Mouse (Mus musculus) thymus, postnatal 14 days (tissue): ENCODE data around the gene Acot12.

Experiments used
- DNase-seq: peaks from one replicate; pipeline ENCODE4 v3.0.0; 2021

Acot12 gene

DNA sequence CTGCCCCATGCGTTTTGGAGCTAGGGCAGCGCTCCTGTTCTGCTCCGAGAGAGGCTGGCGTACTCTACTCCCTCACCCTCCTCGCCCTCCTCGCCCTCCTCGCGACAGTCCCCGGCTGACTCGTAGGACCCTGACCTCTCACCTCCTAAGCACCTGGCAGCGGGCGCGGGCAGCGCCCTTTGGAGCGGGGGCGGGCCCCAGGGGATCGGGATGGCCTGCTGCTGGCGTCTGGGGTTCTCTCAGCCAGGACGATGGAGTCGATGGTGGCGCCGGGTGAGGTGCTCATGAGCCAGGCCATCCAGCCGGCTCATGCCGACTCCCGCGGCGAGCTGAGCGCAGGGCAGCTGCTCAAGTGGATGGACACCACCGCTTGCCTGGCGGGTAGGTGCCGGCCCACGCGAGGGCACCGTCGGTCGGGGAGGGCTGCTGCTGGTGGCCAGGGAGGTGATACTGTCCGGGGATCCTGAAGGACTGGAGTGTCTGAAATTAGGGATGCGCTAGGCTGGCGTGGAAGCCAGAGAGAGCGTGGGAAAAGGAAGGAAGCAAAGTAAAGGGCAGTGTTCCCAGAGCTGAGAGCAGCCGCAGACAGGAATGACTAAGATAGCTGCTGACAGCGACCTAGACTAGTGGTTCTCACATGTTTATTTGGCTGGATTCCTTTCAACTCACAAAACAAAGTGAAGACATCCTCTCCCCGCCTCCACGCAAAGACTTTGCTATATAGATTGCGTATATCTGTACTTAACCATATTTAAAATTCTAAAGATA, at the start of gene Acot12:
TSS of gene Acot12 (plus strand) at position 233 of the 768 bp plus-strand sequence.
- peak; percentile 4 for DNase-seq

DNA sequence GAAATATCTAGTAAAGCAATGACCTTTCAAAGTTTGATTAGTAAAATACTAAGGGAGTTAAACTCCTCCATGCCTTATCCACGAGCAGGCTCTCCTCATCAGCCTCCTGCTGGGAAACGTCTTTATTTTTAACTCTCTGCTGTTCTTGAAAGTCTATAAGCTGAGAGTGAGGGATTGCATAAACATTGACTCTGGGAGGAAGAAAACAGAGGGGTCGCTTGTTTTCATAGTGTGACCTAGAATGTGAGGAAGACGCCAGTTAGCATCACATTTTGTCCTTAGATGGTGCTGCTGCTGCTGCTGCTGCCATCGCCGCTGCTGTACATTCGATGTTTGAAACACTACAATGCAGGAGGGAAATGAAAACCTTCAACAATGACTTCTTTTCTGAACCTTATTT, 47.7 kb upstream of the Acot12 start:
- no peak for DNase-seq

DNA sequence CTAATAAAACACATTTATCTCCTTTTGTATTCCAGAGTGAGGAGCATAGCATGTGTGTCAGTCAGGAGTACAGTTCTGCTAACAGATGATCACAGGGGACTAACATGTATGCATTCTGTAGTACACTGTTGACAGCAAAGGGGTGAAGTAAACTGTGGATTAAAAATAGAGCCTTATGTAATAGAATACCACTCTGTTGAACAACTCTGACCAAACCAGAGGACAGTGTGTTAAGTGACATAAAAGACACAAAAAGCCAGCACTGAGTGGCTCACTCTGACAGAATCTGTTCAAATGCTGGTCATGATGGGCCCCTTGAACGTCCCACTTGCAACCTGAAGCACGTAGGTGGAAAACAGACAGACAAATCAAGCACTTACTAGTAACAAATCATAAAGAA, 45.9 kb upstream of the Acot12 start:
- no peak for DNase-seq

GRCm38 (mm10) chr13:91696109-91696645, 45.1 kb upstream of the Acot12 start:
- no peak for DNase-seq

- DNase-seq, result peak; percentile 70
These were observed 44.3 kb upstream of the Acot12 start for GRCm38 (mm10) chr13:91697011-91697410.

- no peak for DNase-seq
These were observed 39.0 kb upstream of the Acot12 start for GRCm38 (mm10) chr13:91702337-91702736.

GRCm38 (mm10) chr13:91719487-91719886, 21.8 kb upstream of the Acot12 start:
- DNase-seq, result no peak

GRCm38 (mm10) chr13:91723108-91723735, 18.1 kb upstream of the Acot12 start:
- peak; percentile 37 for DNase-seq

GRCm38 (mm10) chr13:91723736-91724119, 17.6 kb upstream of the Acot12 start:
- no peak for DNase-seq

- DNase-seq, result no peak
These were observed 17.1 kb upstream of the Acot12 start for GRCm38 (mm10) chr13:91724211-91724610.

DNA sequence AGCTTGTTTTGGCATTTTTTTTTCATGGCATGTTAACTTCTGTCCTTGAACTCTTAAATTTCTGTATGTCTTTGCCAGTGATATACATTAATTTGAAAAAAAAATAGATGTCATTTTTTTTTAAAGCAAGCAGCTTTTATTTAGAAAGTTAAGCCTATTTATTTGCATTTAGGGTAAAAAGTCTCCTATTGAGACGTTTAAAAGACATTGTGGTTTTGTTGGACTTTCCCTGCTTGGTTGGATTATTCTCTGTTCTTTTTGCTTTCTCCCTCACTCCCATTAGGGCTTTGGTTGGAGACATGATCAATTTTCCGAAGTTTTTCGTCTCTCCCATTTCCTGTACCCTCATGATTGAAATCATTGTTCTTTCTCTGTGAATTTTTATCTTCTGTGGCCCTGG, 16.2 kb upstream of the Acot12 start:
- no peak for DNase-seq

DNA sequence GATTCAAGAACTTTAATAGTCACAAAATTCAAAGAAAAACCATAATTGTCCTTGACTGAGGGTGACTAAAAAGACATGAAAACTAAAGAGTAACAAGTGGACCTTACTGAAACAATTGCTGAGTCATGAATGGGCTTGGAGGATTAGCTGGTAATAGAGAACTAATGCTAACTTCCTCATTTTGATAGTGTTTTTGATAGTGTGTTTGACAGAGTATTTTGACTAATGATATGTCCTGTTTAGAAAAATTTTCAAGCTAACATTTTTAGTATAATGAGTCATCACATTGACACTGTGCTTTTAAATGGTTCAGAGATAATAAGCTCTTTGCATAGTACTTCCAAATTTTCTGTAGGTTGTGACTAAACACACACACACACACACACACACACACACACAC, 13.4 kb upstream of the Acot12 start:
- no peak for DNase-seq

DNA sequence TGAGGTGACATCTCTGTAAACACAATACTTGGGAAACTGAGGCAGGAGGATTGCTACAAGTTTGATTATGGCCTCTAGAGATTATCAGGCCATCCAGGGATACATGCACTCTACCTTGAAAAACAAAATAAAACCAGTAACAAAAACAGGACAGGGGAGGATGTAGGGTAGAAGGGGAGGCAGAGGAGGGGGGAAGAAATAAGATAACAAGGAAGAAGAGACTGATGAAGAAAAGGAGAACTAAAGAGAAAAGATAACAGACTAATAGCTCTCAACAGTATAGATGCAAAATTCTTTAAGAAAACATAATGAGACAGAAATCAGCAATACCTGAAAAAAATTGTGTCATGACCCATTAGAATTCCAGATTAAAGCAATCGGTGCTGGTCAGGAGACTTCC, 4.1 kb upstream of the Acot12 start:
- DNase-seq, result no peak

GRCm38 (mm10) chr13:91740851-91741250, 461 bp upstream of the Acot12 start:
- no peak for DNase-seq

GRCm38 (mm10) chr13:91743180-91743579, 1.9 kb downstream of the Acot12 start:
- DNase-seq, result no peak

DNA sequence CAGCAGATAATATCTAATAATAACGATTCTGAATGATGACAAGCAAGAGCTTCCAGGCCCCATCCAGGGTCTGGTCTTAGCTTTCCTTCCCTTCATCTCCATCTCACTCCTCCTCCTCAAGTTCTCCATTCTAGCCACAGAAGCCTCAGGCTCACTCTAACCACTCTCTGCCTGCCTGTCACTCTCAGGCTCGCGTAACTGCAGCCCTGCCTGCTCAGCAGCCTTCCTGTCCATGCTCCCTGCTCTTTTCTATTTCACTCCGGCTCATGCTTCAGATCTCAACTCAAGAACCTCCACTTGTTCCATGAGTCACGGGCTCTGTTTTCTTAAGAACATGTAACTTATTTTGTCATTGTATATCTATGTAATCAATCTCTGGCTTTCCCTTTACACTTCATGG, 5.2 kb downstream of the Acot12 start:
- DNase-seq, result no peak

GRCm38 (mm10) chr13:91748401-91748800, 7.1 kb downstream of the Acot12 start:
- DNase-seq, result no peak

DNA sequence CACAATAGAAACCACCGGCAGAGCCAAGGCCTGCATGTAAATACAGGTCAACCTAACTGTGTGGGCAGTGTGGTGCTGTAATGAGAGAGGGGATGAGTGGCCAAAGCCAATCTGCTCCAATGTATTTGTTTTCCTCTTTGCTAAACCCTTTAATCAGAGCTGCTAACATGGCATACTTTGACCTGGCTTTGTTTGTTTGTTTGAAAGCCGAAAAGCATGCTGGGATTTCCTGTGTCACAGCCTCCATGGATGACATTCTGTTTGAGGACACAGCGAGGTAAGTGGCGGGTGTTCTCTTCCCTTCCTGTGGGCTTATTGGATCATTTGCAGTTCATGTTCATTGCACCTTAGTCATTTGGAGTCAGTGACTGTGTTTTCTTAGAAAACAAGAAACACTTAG, 8.7 kb downstream of the Acot12 start:
- no peak for DNase-seq

GRCm38 (mm10) chr13:91753724-91754123, 12.4 kb downstream of the Acot12 start:
- peak; percentile 43 for DNase-seq

- DNase-seq, result no peak
These were observed 13.4 kb downstream of the Acot12 start for GRCm38 (mm10) chr13:91754762-91755161.

GRCm38 (mm10) chr13:91756230-91756629, 14.9 kb downstream of the Acot12 start:
- no peak for DNase-seq

DNA sequence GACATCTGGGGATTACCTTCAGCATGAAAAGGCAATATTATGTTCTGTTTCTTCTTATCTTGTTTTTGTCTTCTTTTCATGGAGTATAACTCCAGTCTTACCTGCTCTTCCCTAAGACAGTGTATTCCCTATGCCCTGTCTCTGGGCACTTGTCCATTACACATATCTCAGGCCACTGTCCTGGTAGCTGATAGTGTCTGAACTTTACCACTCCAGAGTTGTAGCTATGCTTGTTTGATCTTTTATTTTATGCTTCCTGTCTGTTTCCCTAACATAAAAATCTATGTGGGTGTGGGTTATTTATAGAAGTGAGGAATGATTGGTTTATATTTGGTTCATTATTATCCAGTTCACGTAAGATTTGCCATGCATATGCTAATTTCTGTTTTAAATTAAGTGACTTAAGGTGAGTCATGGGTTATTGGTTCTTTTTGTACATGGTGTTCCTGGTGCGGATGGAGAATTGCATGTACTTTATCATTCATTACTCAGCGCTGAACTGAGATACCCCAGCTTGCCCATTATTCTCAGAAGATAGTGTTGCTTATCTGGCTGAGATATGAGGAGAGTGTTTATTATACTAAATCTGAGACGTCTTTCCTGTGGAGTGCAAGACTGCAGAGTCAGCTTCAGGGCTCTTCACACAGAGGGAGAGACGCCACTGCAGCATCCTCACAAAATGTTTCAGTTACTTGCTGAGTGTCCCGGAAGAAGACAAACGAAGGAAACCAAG, 17.2 kb downstream of the Acot12 start:
- DNase-seq, result no peak

DNA sequence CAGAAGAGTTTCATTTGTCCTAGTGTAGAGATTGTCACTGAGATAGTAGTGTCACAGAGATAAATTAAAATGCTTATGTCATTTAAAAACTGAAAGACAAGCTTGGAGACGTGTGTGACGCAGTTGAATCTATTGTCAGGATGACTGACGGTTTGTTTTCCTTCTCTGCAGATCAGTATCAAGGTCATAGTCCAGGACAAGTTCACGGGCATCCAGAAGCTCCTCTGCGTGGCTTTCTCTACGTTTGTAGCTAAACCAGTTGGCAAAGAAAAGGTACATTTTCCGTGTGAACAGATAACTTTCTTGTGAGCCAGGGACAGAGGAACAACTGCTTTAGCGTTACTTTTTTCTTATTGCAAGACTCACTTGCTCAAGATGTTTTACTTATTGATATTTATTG, 18.5 kb downstream of the Acot12 start:
- no peak for DNase-seq
